Mouse (Mus musculus): ENCODE results near the gene Cpped1. TPM values are rescaled to one million over a fixed set of nuclear protein-coding genes. Genes with fewer than 3 reads are reported as not detected.

The Cpped1 gene
- polyA plus RNA-seq, 1 experiment = 0.37 TPM

DNA sequence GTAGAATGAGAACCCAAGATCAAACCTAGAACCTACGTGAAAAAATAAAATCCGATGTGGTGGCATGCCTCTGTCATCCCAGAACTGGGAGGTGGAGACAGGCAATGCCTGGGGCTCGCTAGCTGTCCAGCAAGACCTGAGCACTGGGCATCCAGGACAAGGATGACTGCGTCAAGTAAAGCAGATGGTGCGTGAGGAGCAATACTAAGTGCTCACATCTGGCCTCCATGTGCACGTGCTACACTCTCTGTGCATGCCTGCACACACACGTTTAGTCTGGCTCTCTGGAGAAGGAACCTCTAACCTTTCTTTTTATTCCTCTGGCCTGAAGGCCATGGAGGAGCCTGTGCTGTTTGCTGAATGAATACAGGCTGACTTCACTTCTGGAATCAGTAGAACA lies 88.5 kb downstream of the Cpped1 start:
- Histone ChIP-seq H3K4me3 (replicated peaks) (no peak overlapping the region), H3K4me1 (ENCODE audit: control insufficient read depth) (no peaks in the 10 kb centered on the region), H3K36me3 (ENCODE audit: control insufficient read depth) (peaks cover 15% of the 10 kb centered on the region), H3K27me3 (ENCODE audit: control insufficient read depth) (no peaks in the 10 kb centered on the region), H3K9me3 (ENCODE audit: control insufficient read depth, low read length) (no peaks in the 10 kb centered on the region)
- TF ChIP-seq GATA1 (IDR thresholded peaks at IDR 0.05; ENCODE audit: low read length) (no peak), TAL1 (IDR thresholded peaks at IDR 0.05; ENCODE audit: low read length) (no peak)

DNA sequence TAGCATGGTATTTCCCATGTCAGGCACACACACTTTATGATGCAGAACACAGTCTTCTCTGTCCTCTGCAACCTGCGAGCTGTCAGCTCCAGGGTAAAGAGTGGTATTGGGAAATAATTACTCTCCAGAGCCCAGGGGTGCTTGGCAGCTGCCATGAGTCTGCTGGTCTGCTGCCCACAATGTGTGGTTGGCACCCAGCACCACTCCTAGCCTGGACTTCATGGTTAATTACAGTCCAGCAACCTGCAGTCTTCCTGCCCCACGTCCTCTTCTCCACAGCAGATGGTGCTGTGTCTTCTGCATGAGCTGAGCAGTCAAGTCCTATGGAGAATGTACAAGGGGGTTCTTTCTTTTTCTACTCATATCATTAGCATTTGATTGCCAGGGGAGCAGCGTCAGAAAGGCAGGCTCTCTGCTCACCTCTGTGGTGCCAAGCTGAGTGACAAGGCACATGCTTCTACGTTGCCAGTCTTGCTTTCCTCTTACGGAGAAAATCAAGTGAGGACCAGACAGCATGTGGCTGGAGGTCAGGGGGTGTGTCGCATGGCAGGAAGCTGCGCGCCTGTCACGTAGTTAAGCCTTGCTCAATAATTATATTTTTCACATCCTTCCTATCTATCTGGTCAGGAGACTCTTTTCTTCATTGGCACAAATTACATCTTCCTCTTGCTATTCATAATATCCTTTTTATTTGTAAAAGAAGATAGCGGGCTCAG lies 94.2 kb downstream of the Cpped1 start:
- Histone ChIP-seq H3K36me3 (ENCODE audit: control insufficient read depth) (peaks cover 11% of the 10 kb centered on the region), H3K4me1 (ENCODE audit: control insufficient read depth) (no peaks in the 10 kb centered on the region), H3K27me3 (ENCODE audit: control insufficient read depth) (no peaks in the 10 kb centered on the region), H3K4me3 (replicated peaks) (no peak overlapping the region), H3K9me3 (ENCODE audit: control insufficient read depth, low read length) (no peaks in the 10 kb centered on the region)
- TF ChIP-seq GATA1 (IDR thresholded peaks at IDR 0.05; ENCODE audit: low read length) = no peak
- no peak for TF ChIP-seq TAL1 (IDR thresholded peaks at IDR 0.05; ENCODE audit: low read length)

DNA sequence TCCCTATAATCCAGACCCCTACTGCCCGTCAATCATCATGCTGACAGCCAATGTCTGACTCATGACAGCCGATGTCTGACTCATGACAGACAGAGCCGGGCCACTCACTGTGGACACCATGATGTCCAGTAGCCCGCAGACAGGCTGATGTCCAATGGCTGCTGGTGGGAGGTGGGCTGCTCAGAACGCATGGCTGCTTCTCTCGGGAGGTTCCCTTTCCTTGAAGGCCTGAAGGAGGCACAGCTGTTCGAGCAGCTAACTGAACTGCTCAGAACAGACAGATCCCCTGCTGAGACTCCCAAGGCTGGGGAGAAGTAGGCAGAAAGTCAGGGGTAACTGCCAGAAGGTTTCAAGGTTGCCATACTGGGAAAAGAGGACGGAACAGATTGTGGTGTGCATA lies 97.1 kb downstream of the Cpped1 start:
- peaks cover 2% of the 10 kb centered on the region for H3K36me3 ChIP-seq (ENCODE audit: control insufficient read depth)

DNA sequence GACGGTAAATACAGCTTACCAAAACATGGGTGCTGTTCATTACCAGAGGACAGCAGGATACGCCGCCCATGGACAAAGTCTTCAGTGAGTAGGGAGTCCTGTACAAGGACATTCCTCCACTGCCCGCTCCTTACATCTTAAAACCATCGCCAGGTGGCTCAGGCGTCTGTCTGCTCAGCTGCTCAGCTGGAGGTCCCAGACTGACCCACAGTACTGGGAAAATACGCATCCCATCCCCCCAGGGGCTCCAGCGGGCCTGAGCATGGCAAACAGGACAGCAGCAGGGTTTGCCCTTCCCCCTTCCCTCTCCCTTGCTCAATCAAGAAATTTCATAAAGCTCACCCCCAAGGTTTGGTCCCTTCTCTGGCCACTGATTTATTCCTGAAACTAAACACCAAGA lies 99.6 kb downstream of the Cpped1 start:
- TF ChIP-seq GATA1 (IDR thresholded peaks at IDR 0.05; ENCODE audit: low read length) = no peak
- TF ChIP-seq TAL1 (IDR thresholded peaks at IDR 0.05; ENCODE audit: low read length) = no peak
- Histone ChIP-seq H3K4me1 (ENCODE audit: control insufficient read depth) (no peaks in the 10 kb centered on the region), H3K4me3 (replicated peaks) (no peak overlapping the region), H3K27me3 (ENCODE audit: control insufficient read depth) (no peaks in the 10 kb centered on the region), H3K36me3 (ENCODE audit: control insufficient read depth) (peaks cover 1% of the 10 kb centered on the region), H3K9me3 (ENCODE audit: control insufficient read depth, low read length) (no peaks in the 10 kb centered on the region)

More for the DNA sequence above, 97.1 kb downstream of the Cpped1 start:
- no peaks in the 10 kb centered on the region for H3K27me3 ChIP-seq (ENCODE audit: control insufficient read depth)
- no peak overlapping the region for H3K4me3 ChIP-seq (replicated peaks)
- no peaks in the 10 kb centered on the region for H3K9me3 ChIP-seq (ENCODE audit: control insufficient read depth, low read length)
- TF ChIP-seq GATA1 (IDR thresholded peaks at IDR 0.05; ENCODE audit: low read length) (no peak), TAL1 (IDR thresholded peaks at IDR 0.05; ENCODE audit: low read length) (no peak)
- H3K4me1 ChIP-seq (ENCODE audit: control insufficient read depth) = no peaks in the 10 kb centered on the region

DNA sequence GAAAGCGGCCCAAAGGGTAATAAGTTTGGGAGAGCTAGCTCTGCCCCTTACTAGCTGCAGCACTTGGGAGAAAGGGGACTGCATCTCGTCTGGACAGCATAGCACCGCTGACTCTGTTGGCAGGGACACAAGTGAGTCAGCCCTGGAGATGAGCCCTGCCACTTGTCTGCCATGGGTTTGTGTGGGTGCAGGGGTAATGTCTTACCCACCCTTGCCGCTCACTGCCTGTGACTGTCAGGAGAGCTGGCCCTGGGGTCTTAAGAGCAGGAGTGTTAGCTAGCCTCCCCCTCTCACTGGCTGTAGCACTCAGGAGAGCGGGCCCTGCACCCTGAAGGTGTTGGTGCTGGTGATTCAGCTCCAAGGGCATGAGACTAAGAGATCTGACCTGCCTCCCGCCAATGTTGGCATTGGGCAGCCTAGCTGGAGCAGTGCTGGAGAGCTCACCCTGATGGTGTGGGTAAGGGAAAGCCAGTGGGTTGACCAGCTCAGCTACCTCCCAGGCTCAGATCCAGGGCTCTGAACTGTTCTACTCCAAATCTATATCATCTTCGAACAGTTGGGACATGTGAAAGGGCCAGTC lies 107.2 kb downstream of the Cpped1 start:
- H3K4me3 ChIP-seq (replicated peaks) = no peak overlapping the region
- no peak for TF ChIP-seq GATA1 (IDR thresholded peaks at IDR 0.05; ENCODE audit: low read length)
- no peak for TF ChIP-seq TAL1 (IDR thresholded peaks at IDR 0.05; ENCODE audit: low read length)
- peaks cover 5% of the 10 kb centered on the region for H3K36me3 ChIP-seq (ENCODE audit: control insufficient read depth)
- H3K27me3 ChIP-seq (ENCODE audit: control insufficient read depth) = no peaks in the 10 kb centered on the region
- no peaks in the 10 kb centered on the region; the same call in 1 of the 2 replicates for H3K4me1 ChIP-seq (ENCODE audit: control insufficient read depth)
- H3K9me3 ChIP-seq (ENCODE audit: control insufficient read depth, low read length) = no peaks in the 10 kb centered on the region

DNA sequence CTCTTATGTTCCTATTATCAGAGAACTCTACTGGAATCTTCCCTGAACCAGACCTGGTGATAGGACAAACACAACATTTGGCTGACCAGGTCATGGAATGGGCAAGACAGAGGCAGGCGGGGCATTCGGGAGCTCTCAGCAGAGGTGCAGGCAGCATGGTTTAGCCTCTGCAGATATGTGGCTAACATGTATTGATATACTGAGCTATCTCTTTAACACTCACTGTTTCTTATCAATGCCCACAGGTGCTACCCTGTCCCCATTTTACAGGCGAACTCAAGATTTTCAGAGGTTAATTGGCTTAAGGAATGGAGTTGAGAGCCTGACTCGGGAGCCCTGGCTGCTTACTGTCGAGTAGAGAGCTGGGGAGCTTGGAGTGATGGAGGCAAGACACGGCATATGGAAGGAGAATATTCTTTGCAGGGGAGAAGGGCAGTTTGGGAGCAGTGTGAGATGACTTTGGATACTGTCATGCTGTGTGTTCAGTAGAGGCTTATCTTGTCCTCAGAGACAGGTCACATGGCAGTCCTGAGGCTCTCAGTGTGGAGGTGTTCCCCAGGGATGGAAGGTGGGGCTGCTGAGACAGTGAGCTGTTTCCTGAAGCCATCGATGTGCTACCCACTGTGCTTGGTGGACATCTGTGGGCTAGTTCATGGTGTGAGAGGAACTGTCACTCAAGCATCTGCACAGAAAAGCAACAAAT lies 113.3 kb downstream of the Cpped1 start:
- no peak overlapping the region for H3K4me3 ChIP-seq (replicated peaks)
- peaks cover 7% of the 10 kb centered on the region for H3K9me3 ChIP-seq (ENCODE audit: control insufficient read depth, low read length)
- no peaks in the 10 kb centered on the region for H3K36me3 ChIP-seq (ENCODE audit: control insufficient read depth)
- no peaks in the 10 kb centered on the region for H3K27me3 ChIP-seq (ENCODE audit: control insufficient read depth)
- TF ChIP-seq GATA1 (IDR thresholded peaks at IDR 0.05; ENCODE audit: low read length) = no peak
- no peak for TF ChIP-seq TAL1 (IDR thresholded peaks at IDR 0.05; ENCODE audit: low read length)
- peaks cover 10% of the 10 kb centered on the region for H3K4me1 ChIP-seq (ENCODE audit: control insufficient read depth)

DNA sequence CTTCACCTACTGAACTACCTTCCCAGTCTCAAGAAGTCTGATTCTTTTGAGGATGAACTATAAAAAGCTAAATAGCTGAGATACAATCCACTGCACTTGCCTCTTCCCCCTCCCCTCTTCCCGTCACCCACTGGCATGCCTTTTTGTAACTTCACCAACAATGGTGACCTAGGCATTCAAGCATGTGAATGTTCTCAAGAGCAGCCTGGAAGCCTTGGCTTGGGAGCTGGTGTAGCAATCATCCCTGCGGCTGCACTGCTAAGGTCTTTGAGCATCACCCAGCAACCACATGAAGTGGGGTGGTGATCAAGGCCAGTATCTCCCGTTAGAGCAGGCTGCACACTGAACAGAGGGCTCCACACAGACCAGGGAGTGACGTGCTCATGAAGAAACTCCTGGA lies 114.6 kb downstream of the Cpped1 start:
- TF ChIP-seq GATA1 (IDR thresholded peaks at IDR 0.05; ENCODE audit: low read length) = no peak
- no peak for TF ChIP-seq TAL1 (IDR thresholded peaks at IDR 0.05; ENCODE audit: low read length)
- Histone ChIP-seq H3K9me3 (ENCODE audit: control insufficient read depth, low read length) (peaks cover 7% of the 10 kb centered on the region), H3K4me3 (replicated peaks) (no peak overlapping the region), H3K27me3 (ENCODE audit: control insufficient read depth) (no peaks in the 10 kb centered on the region), H3K4me1 (ENCODE audit: control insufficient read depth) (peaks cover 10% of the 10 kb centered on the region), H3K36me3 (ENCODE audit: control insufficient read depth) (no peaks in the 10 kb centered on the region)

DNA sequence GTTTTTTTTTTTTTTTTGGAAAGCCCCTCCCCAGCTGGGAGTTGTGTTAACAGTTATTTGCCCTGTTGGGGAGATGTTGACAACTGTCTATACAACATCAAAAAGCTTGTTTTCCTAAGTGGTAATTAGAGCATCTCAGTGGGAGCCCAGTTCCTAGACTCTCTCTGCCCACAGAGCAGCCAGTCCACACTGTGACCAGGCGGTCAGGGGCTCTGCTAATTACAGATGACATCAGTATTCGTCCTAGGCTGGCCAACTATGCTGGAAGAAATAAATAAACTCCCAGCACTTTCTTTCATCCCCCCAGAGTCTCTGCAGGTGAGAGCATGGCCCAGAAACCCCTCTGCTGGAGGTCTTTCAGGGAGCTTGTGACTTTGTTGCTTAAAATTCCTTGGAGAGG lies 115.9 kb downstream of the Cpped1 start:
- Histone ChIP-seq H3K9me3 (ENCODE audit: control insufficient read depth, low read length) (peaks cover 7% of the 10 kb centered on the region), H3K4me1 (ENCODE audit: control insufficient read depth) (peaks cover 10% of the 10 kb centered on the region), H3K27me3 (ENCODE audit: control insufficient read depth) (no peaks in the 10 kb centered on the region), H3K36me3 (ENCODE audit: control insufficient read depth) (no peaks in the 10 kb centered on the region), H3K4me3 (replicated peaks) (no peak overlapping the region)
- TF ChIP-seq TAL1 (IDR thresholded peaks at IDR 0.05; ENCODE audit: low read length) = no peak
- no peak for TF ChIP-seq GATA1 (IDR thresholded peaks at IDR 0.05; ENCODE audit: low read length)

DNA sequence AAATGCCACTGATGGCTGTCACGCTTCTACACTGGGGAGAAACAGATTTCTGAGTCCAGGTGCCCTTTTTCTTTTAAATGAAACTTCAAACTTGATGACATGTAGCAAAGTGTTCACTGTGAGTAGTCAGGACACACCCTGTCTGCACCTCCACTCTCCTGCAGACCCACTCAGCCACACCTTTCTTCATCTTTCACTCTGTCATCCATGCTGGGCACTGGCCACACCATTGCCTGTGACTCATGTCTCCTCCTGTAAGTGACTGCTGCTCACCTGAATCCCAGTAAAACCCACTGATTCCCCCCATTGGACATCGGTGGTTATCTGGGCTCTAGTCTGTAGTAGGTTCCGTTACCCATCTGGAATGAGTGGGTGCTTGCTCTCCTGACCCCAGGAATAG lies 118.8 kb downstream of the Cpped1 start:
- Histone ChIP-seq H3K4me1 (ENCODE audit: control insufficient read depth) (no peaks in the 10 kb centered on the region; the same call in 1 of the 2 replicates), H3K4me3 (replicated peaks) (no peak overlapping the region), H3K36me3 (ENCODE audit: control insufficient read depth) (no peaks in the 10 kb centered on the region), H3K27me3 (ENCODE audit: control insufficient read depth) (no peaks in the 10 kb centered on the region), H3K9me3 (ENCODE audit: control insufficient read depth, low read length) (peaks cover 7% of the 10 kb centered on the region)
- TF ChIP-seq GATA1 (IDR thresholded peaks at IDR 0.05; ENCODE audit: low read length) = no peak
